Mouse (Mus musculus) layer of hippocampus, adult 9-10 months (tissue): ENCODE measurements around the gene Esm1.
A peak's percentile ranks its signal among the peaks of the same experiment; 100 is the strongest.
"Not testable (repeated sequence)": the region's sequence is repeated elsewhere in the genome, so short reads cannot be mapped to it uniquely, and the experiment has no call there.

Experiments used
- DNase-seq: peaks from one replicate; pipeline ENCODE4 v3.0.0; 2022; ENCODE audit warnings: low spot score

The Esm1 gene

DNA sequence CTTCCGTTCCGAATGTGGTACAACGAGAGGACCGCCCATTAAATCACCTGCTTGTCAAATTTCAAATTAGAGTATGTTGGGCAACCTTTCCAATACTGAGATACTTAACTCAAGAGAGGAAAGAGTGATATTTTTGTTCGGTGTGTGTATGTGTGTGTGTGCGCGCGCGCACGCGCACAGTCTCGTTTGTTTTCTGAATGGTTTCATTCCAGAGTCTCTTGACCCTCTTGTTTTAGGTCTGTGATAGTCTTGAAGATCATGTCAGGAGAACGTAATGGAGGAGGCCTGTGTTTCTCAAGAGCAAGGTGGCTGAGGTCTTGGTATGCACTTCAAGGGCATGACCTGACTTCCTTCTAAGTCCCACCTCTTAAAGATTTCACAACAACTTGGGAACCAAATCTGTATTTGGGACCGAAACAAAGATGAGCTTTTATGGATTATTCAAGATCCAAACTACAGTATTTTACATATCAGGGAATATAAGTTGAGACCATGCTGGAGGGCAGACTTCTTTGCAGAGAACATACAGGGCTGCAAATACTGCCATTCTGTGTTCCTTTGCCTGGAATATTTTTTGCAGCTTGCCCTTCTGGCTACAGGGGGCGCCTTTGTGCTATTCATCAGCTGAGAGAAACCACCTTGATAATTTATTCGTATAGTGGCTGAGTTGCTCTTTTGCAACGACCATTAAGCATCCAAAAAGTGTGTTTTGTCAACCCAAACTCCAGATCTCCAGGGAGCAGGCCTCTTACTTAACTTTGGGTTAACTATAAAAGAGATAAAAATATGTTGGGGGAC lies 18.4 kb downstream of the Esm1 start:
- DNase-seq, result no peak

DNA sequence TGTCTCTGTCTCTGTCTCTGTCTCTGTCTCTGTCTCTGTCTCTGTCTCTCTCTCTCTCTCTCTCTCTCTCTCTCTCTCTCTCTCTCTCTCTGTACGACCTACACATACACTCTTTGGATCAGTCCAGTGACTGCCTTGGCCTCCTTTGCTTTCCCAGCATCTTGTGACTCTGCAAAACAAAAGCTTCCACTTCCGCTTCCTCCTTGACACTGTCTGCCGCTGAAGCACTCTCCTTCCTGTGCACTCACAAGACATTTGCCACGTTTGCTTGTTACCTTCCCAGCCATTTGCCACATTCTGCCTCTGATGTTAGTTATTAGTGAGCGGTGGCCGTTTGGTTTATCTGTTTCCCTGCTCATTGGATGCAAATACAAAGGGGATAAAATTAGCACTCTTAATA lies 32.7 kb downstream of the Esm1 start:
- DNase-seq, result no peak

DNA sequence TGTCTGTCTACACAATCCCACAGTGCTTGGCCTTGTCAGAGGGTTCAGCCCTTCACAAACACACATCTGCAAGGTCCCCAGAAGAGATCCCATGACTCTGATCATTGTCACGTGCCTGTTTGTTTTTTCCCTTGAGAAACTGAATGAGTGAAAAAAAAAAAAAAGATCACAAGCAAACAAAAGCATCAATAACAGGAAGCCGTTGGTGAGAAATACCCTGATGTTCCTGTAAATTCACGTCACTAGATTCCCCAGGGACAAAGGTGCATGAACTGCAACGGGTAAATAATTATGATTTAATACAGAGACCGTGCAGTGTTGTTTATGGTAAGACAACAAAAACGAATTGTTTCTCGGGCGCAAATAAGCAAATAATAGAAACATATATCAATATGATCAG lies 35.6 kb downstream of the Esm1 start:
- no peak for DNase-seq

DNA sequence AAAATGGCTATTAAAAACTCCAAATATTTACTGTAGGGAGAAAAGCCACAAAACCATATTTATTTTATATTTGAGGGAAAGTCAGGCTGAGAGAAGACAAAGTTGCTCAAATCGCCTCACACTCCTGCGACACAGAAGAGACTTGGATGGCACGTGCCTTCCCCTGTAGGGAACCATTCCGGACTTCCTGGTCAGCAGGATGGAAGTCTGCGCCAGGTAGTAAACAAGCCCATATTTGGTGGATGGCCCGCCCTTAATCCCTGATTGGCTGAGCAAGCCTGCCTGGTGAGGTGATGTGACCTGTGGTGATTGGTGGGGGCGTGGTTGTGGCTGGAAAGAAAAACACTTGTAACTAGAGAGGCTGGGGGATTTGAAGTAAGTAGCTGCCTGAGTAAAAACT lies 43.1 kb downstream of the Esm1 start:
- DNase-seq, result not testable (repeated sequence)

DNA sequence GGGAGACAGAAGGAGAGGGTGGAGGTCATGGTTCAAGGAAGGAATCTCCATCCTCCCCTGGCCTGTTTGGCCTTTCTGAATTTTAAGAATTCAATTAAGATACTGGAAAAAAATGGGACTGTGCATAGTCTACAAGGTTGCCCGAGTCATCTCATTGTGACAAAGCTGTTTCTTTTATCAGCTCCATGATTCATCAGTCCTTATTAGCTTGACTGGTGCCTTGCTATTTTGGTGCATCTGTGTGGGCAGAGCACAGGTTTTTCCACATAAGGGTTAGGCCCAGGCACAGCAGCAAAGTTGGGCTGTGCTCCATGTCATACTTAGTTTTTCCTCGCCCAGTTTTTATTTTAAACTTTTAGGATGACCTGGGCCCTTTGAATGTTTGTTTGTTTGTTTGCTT lies 47.3 kb downstream of the Esm1 start:
- no peak for DNase-seq

DNA sequence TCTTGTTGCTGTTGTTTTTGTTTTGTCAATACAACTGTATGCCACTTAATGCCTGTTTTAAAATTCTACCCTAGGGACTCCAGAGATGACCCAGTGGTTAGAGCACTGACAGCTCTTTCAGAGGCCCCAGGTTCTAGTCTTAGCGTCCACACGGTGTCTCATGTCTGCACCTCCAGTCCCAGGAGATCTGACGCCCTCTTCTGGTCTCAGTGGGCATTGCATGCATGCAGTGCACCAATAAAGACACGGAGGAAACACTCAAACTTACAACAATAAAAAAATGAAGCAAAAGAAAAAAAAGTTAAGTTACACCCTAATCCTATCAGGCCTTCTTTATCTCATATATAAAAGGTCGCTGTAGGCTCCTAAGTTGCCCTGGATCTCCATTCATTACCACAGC lies 47.7 kb downstream of the Esm1 start:
- DNase-seq, result no peak

DNA sequence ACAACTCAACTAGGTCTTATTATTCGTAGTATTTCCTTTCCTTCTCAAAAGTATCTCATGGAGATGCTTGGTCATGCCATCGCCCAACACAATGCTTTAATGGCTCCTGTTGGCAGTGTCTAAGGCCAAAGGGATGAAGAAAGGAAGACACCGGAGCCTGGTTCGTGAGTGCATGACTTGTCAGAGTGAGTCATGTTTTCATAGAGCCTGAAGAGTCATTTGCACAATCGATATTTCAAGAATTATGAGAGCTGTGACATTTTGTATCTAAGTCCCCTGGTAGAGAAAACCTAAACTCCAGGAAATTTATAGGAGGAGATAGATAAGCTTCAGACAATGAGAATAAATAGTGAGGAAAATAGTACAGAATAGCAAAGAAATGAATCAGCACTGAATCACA lies 49.8 kb downstream of the Esm1 start:
- DNase-seq, result no peak

DNA sequence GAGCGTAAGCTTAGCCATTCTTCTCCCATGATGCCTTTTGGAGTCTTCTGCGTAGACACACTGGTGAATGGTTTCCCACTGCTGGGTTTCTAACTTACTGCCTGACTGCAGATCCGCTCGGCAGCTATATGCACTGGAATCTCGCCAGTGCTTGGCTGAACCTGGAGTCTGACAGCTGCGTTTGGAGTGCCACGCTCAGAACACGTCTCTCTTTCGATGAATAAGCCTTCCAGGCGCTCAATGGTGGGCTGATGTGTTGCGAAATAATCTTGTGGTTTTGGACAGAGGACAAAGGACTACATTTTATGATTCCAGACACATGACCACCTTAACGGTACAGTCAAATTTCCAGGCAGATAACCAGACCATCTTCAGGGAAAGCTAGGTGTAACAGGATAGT lies 53.4 kb downstream of the Esm1 start:
- no peak for DNase-seq

DNA sequence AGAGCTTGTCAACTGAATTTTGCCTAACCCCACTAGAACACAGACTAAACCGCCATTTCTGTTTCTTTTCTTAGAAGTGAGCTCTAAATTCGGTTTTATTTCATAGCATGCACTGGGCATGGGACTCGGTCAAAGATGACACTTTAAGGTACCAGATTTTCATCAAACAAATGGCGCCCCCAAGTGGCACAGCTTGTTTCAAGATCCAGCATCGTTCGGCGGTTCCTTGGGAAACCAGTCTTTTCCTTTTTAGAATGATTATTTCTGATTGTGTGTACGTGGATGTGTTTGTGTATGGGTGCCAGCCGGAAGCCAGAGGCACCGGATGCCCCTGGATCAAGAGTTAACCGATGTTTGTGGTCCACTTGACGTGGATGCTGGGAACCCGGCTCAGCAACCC lies 55.8 kb downstream of the Esm1 start:
- peak; percentile 21 for DNase-seq

DNA sequence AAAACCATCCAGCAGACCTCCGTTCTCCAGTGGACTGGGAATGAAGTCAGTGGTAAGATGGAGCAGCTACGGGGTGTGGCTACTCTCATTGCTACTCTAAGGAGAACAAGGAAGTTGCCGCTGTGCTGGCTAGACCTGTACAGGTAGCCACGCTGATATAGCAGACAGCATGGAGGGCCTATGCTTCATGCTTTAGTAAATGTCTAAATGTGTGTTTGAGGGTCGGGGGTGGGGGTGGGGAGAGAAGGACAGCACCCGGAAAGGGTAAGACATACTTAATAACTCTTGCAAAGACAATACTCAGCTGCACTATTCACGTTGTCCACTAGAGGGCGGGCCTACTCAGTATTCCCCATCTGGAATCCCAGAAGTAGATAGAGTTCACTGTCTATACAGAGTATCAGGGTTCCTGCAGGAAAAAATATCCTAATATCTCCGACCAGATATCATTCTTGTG lies 57.1 kb downstream of the Esm1 start:
- DNase-seq, result peak; percentile 68

DNA sequence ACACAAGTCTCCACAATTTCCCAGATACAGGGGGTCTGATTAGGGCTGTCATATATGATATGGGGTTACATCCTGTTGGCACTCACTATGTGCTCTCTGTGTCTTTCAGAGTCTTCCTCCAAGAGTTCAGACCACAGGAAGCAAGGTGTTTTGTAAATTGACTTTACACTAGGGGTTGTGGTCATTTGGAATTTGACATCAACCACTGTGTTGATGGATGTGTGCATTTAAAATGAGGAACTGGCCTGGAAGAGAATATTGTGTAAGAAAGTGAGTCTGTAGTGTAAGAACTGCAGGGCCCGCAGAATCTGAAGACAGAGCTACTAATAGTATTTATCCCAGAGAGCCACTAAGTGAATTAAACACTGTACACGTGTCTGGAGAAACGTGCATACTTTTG lies 57.7 kb downstream of the Esm1 start:
- no peak for DNase-seq
